Mouse (Mus musculus) lung, adult 2 months (tissue): Measurements from ENCODE around the gene Cfap77.

Source experiments
- CTCF ChIP-seq: fragments of 200-500 bp; IDR thresholded peaks from 2 replicates; pipeline ENCODE4 v1.5.1; 2011; ENCODE audit warnings: mild to moderate bottlenecking, low read length, control low read depth; ENCODE audit not compliant: insufficient read depth
- POLR2A ChIP-seq: fragments of 200-500 bp; IDR thresholded peaks from 2 replicates; pipeline ENCODE4 v1.6.1; 2011; ENCODE audit warnings: low read depth, mild to moderate bottlenecking, control low read depth, low read length, borderline replicate concordance; ENCODE audit errors: extremely low read depth

GRCm38 (mm10) chr2:29031951-29032350 lies 22.9 kb downstream of the Cfap77 start:
- TF ChIP-seq POLR2A (no peak), CTCF (no peak)
